Mouse (Mus musculus) G1E (cell line): ENCODE data around the gene Faap20.

Source experiments
- CTCF ChIP-seq: IDR thresholded peaks from 2 replicates; pipeline ENCODE4 v1.5.1; 2012; ENCODE audit warnings: low read depth, low read length, inconsistent platforms, mixed read lengths
- GATA1 ChIP-seq: IDR thresholded peaks from 2 replicates; pipeline ENCODE4 v1.6.1; 2012; ENCODE audit warnings: borderline replicate concordance, low read length, inconsistent platforms, mixed read lengths
- GATA2 ChIP-seq: IDR thresholded peaks from 2 replicates; pipeline ENCODE4 v1.6.1; 2012; ENCODE audit warnings: low read depth, low read length, inconsistent platforms, borderline replicate concordance

- no peak for TF ChIP-seq CTCF
- TF ChIP-seq GATA2: no peak
- TF ChIP-seq GATA1: no peak
These were observed 56.0 kb downstream of the Faap20 start for GRCm38 (mm10) chr4:155305531-155306031.
